Mouse (Mus musculus) gonadal fat pad, adult 2 months (tissue): Measurements from ENCODE around the gene Mmp27. TPM values are rescaled to one million over a fixed set of nuclear protein-coding genes. Genes with fewer than 3 reads are reported as not detected.

Source experiments
- DNase-seq: peaks from one replicate; pipeline ENCODE4 v3.0.0-alpha.2; 2012; ENCODE audit warnings: low read depth
- polyA plus RNA-seq: library from polyadenylated mRNA; depleted of rRNA; stranded (reverse); fragments of >200 nt; gene quantifications from 2 replicates; pipeline ENCODE4 v1.2.3, GENCODE M21; 2012; rRNA removed

The Mmp27 gene
- polyA plus RNA-seq: 0.15 and 0.27 TPM in 2 replicates

DNA sequence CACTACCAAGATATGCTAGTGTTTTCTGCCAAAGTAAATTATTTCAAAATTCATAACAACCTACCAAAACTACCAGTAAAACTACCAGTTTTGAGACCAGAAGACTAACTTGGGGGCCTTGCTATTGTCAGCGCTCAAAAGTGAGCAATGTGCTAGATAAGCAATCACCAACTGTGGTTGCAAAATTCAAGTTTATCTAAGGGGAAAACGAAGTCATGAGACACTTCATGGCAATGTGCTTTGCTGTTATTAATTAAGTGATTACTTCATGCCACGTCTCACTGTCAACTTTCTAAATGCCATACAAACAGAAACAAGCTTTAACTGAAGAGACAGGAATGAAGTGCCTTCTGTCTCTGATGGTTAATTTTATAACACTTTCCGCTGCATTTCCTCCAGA is at the start of gene Mmp27:
Gene Mmp27 (plus strand): TSS at position 235 of the 400 bp plus-strand sequence.
- no peak for DNase-seq

DNA sequence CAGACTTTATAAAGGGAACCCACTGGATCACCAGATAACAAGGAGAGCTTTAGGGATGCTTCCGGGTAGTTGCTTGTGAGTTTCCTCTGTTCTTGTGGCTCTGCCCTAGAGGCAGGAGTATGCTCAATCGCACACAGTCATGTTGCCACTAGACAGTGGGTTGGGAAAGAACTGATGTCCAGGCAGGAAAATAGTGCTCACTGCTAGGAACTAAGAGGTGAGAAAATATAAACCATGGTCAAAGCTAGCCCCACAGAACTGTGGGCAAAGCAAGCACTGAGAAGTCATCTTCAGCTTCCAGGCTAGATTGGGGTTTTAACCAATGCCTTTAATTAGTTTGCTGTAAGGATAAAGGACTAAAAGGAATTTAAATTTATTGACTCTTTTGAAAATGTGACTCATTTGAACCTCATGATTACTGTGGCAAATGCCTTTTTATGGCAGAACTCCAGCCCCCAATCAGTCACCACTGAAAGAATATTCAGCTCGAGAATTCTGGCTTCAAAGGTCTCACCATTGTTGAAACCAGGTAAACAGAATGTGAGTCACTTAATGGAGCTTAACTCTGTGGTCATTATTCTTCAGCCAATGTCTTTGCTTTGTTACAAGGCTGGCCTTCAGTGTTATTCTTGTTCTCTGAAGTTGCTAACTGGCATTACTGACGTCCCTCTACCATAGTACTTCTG is 44.8 kb upstream of the Mmp27 start:
- no peak for DNase-seq

DNA sequence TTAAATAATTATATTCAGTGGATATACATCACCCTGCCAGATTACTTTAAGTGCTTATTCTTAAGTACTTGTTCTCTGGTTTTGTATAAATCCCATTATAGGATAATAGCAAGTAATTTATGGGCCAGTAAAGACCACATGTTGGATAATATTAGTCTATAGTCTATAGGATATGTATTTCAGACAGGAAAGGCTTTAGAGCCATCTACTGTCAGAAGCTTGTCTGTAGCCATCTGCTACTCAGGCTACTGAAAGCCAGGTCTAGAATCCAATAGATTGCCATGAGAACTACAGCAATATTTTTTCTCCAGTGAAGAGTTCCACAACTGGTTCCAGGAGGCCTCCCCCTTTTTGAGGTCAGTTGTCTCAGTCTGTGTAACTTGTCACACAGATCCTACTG is 28.4 kb upstream of the Mmp27 start:
- DNase-seq: no peak

DNA sequence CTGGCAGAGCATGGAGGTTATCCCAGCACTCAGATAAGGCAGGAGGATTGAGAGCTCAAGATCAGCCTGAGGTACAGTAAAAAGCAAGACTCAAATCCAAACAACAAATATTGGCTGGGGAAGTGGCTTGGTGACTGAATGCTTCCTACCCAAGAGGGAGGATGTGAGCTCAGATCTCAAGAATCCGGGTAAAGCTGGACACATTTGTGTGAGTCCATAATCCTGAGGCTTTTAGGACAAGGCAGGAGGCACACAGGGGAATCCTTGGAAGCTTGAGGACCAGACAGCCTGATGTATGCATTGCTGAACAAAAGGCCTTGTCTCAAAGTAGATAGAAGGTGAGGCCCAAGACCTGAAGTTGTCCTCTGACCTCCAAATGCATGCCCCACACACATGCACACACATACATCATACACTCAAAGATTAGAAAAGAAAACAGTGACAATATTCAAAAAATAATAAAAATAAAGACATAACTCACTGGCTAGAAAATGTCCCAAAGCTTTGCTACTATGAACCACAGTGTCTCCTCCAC is 26.2 kb upstream of the Mmp27 start:
- no peak for DNase-seq

DNA sequence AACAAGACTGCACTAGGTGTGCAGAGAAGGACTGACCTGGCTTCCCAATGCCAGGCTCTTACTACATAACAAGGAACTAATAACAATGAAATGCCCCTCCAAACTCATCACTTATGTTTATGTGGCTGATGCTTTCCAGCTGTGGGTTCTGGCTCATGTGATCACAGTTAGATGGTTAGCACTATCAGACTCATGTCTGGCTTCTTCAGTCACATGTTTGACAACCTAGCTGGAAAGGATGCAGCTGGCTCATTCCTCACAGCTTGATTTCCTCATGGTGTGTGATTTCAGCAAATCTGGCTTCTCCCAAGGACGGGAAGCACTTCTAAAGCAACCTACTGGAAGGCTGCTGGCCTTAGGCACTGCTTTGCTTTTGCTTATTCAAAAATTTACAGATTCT is 25.7 kb upstream of the Mmp27 start:
- DNase-seq: no peak

DNA sequence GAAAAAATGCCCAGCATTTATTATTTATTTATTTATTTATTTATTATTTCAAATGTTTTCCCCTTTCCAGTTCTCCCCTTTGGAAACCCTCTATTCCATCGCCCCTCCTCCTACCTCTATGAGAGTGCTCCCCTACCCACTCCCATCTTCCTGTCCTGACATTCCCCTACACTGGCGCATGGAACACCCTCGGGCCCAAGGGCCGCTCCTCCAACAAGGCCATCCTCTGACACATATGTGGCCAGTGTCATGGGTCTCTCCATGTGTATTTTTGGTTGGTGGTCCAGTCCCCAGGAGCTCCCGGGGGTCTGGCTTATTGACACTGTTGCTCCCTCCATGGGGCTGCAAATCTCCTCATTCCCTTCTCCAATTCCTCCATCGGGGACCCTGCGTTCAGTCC is 25.3 kb upstream of the Mmp27 start:
- no peak for DNase-seq

DNA sequence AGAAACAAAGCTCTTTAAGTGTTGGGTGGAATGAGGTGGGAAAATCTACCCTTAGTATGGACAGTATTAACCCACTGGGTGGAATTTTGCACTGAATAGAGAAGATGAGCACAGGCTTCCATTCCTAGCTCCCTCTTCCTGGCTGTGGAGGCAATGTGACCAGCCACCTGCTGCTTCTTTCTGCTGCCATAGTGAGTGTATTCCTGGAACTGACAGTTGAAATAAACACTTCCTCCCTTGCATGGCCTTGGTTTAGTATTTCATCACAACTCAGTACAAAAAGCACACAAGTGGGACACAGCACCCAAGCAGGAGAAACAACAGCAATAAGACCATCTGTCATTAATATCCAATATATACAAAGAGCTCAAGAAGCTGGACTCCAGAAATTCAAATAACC is 19.3 kb upstream of the Mmp27 start:
- no peak for DNase-seq

DNA sequence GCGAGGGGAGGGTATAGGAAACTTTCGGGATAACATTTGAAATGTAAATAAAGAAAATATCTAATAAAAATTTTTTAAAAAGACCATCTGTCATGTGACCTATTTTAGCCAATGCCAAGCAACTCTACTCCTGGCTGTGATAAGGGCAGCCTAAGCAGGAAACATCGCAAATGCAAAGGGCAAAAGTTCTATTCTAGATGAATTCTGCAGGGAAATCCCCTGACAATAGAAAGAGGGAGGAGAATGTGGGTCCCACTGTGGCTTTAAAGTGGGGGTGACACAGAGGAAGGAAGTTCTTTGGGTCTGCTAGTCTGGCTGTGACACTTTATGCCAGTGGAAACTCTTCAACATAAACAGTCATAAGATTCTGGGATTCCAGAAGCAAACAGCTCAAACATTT is 17.7 kb upstream of the Mmp27 start:
- no peak for DNase-seq

DNA sequence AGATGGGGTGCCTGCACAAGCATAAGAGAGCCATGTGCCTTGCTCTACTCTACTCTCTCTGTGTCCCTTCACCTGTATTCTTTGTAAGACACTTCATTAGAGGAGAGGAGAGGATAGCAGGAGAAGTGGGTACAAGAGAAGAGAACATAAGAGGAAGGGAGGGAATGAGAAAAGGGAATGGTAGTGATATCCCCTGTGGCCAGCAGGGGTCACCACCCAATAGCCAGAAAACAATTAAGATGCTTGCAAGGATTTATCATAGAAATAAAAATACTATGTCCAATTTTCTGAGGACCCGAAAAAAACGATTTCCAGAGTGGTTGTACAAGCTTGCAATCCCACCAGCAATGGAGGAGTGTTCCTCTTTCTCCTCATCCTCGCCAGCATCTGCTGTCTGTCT is 16.8 kb upstream of the Mmp27 start:
- DNase-seq: no peak

DNA sequence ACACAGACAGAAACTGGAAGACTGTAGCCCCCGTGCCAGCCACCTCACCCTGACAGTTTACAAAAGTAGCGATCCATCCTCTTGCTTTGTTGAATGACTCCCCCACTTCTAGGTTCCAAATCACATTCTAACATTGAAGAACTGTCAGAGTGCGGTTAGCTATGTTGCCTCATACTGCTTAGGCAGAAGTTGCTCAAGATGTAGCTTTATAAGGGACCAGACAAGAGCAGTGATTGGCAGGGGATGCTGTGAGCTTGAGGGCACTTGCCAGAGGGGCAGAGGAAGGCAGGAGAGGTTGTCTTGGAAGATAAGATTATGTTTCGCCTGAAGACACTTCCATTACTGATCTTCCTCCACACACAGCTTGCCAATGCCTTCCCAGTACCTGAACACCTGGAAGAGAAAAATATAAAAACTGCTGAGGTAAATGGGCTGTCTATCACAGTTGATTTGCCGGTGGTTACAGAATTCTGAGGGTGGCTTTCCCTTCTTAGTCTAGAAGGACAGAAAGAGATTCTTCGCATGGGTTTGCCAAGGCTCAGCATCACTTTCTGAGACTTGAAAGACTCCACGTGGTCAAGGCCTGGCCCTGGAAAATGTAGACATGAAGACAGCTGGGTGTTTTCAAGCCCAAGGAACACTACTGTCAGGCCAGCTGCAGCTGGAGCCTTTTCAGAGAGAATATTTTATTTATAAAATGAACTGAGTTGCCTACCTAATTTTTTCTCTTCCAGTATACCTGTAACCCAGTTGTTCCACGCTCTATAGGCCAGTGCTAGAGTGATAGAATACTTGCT is 12.8 kb upstream of the Mmp27 start, which contains the start of gene Mmp8:
Gene Mmp8 (plus strand): TSS at position 236 of the 797 bp plus-strand sequence.
- DNase-seq: no peak

DNA sequence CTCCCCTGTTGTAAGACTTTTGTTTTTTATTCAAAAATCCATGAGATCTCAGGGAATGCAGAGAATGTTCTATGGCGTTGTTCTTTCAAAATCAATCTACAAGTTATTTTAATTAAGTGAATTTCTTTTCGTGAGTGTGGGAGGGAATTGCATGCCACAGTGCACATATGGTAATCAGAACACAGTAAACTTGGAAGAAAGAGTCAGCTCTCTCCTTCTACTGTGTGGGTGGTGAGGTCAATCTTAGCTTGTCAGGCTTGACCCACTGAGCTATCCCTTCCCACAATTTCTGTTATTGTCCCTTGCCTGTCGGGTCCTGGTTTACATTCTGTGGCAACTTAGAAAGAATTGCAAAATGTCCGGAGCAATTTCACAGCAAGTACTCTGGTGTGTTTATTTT is 11.2 kb upstream of the Mmp27 start:
- DNase-seq: no peak

DNA sequence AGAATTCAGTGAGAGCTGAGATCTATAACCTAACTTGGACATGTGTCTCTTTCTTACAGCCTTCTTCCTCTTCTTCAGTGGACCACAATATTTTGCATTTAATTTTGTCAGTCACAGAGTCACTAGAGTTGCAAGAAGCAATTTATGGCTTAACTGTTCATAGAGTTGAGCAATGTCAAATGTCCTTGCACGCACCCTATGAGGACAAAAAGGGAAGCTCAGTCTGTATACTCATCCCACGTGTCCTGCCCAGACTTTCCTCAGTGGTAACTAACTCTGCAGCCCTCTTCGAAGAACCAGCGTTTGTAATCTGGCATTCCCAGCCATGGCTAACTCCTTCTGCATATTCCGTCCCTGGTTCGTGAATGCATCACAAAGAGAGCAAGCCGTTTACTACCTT is 3.8 kb upstream of the Mmp27 start:
- DNase-seq: peak; percentile 28

DNA sequence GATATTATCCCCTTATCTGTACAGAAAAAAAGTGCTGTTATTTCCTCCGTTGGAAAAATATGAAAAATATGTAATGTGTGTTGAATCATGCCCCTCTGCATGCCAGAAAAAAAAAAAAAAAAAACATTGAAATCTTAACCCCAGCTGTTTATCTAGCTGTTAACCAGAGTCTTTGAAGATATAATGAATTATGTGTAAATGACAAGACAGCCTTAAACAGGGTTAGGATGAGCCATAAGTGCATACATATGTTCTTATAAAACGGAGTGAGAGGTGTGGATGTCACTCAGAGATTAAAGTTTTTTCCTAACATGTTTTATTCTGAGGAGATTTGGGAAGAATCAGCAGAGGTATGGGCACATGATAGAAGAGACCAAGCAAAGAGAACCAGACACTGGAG is 3.3 kb upstream of the Mmp27 start:
- DNase-seq: no peak

DNA sequence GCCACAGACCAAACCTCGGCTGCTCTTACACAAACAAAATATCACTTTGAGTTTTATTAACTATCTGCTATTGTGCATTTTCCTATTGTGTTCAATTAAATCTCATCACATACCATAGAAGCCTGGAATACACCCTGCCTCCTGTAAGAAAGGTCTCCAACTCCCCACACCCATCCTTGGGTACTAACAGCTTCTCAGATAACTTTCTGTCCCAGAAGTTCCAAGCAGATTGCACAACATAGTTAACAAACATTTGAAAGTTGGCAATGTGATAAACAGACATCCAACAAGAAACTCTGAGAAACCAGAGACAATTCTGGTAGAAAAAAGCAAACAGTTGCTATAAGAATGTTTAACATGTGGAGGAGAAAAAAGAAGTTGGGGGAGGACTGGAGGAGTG is 711 bp upstream of the Mmp27 start:
- no peak for DNase-seq

DNA sequence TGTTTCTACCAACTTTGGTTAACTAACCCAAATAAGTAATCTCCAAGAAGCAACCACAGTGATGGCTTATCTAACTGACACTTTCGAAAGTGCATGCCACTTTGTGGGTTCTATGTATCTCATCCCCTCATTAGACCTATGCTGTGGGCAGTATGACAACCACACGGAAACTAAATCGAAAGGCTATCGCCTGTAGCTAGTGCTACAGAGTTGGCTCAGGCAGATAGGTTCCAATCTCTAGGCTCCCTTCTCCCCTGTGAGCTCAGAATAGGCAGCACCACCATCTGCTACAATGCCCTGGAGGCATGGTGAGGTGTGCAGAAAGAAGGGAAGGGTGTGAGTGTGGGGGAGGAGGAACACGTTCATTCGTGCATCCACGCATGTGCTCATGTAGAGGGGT is 992 bp downstream of the Mmp27 start:
- DNase-seq: no peak

DNA sequence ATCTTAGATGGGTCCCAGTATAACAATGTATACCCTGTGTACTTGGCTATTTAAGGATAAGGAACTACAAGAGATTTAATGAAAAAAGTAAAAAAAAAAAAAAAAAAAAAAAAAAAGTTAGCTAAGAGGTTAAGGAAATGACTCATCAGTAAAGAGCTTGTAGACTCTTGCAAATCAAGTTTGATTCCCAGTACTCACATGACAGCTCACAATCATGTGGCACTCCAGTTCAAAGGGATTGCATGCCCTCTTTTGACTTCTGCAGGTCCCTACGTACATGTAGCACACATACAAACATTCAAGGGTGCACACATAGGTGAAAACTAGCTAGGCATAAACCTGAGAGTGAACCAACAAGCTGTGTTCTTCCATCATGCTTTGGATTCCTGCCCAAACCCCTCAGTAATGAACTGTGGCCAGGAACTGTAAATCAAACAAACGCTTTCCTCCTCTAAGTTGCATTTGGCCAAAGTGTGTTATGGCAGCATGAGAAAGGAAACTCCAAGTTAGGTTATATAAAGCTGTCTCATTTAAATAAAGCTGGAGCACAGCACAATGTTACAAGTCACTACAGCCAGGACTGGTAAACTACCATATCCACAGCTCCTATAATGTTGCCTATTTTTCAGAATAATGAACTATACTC is 1.6 kb downstream of the Mmp27 start:
- no peak for DNase-seq

DNA sequence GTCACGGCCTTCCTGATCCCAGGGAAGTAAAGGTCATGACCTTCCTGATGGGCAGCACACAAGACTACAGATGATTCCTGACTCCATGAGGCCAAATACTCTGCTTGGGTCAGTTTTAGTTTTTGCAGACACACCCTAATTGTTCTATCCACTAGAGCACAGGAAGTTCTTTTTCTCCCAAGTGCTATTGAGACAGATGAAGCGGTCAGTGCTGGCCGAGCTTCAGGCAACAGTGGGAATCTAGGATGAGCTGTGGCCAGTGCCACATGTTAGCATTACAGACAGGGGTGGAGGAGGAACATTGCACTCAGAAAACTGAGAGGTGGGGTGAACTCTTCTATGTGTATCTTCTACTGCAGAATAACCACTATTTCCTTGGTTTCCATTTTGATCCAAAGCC is 4.3 kb downstream of the Mmp27 start:
- no peak for DNase-seq

DNA sequence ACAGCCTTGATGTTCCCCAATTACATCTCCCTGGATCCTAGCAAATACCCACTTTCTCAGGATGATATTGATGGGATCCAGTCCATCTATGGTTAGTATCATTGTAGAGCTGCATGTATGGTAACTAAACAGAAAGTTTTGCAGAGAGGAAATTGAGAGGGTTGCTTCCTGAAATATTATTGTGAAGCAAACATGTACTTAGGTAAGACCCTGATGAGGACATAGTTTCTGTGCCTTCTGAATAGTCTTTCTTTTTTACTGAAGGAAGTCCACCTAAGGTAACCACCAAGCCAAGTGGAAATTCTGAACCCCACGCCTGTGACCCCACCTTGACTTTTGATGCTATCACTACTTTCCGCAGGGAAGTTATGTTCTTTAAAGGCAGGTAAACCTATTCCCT is 6.2 kb downstream of the Mmp27 start:
- no peak for DNase-seq

DNA sequence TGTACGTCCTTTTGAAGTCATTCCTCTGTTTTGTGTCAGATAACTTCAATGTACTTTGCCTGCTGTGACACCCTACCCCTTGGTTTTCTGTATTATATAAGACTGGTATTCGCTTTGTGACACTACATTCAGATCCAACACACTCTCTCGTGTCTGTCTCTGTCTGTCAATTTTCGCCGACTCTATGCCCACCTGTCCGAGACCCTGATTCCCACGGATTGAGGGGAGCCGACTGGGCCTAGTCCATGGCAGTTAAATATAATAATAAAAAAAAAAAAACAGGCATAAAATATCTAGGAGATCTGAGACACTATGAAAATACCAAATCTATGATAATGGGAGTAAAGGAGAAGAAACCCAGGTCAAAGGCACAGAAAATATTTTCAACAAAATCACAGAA is 18.9 kb downstream of the Mmp27 start:
- DNase-seq: no peak

DNA sequence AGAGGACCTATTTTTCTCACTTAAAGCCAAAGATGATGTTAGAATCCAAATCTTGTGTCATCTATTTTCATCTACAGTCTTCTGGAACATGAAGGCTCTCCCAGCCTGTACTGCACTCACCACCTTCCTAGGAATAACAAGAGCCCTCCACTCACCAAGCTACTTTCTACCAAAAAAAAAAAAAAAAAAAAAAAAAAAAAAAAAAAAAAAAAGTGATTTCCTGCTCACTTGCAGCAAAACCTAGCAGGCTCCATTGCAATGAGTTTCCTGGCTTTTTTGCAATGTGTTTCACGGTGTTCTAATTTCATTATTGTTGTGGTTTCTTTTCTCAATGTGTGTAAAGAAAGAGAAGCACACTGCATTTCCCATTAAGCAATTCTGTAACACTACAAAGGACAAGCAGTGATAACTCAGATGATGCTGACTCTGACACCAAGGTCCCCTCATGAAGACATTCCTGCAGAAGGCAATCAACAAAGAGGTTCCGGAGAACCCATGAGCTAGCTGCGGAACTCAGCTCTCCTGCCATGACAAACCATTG is 22.1 kb downstream of the Mmp27 start:
- no peak for DNase-seq

DNA sequence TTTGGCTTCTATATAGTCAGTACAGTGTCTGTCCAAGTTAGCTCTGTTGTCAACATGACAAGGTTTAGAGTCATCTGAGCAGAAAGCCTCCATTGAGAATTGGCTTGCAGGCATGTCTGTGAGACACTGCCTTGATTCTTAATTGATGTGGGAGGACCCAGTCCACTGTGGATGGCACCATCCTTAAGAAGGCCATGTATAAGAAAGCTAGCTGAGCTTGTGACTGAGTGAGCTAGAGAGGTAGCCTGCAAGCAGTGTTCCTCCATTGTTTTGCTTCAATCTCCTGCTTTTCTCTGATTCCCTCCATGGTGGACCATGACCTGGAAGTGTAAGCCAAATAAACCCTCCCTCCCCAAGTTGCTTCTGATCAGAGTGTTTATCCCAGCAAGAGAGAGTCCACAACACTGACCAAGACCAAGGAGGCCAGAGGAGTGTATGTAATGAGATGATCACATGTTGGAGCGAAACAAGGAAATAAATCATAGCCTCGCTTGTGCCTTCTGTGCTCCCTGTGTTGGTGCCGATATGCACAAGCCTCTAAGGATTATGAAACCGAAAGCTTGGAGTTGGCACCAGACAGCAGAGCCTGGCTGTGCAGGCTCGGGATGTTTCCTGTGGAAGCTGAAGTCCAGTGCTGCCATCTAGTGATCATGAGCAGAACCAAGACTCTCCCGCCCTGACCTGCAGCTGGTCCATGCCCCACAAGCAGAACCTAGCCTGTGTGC is 23.8 kb downstream of the Mmp27 start:
- DNase-seq: no peak
